Mouse (Mus musculus): ENCODE data around the gene Qdpr.

- TF ChIP-seq MAX (IDR thresholded peaks at IDR 0.05) (no peak), CTCF (IDR thresholded peaks at IDR 0.05; ENCODE audit: control insufficient read depth, insufficient read depth, insufficient read length) (no peak), FOSL1 (IDR thresholded peaks at IDR 0.05; ENCODE audit: insufficient read depth, low read length, poor library complexity, severe bottlenecking) (no peak), MYOG (IDR thresholded peaks at IDR 0.05; ENCODE audit: control insufficient read depth, extremely low read depth, insufficient read length) (no peak)
These were observed 5.8 kb downstream of the Qdpr start for GRCm38 (mm10) chr5:45444130-45444832.
